Mouse (Mus musculus) liver, postnatal 0 days (tissue): ENCODE measurements around the gene Cbx7. TPM values are rescaled to one million over a fixed set of nuclear protein-coding genes. Genes with fewer than 3 reads are reported as not detected.
"Not testable (repeated sequence)": the region's sequence is repeated elsewhere in the genome, so short reads cannot be mapped to it uniquely, and the experiment has no call there.

Source experiments
- ATAC-seq: fragments of 200-750 bp; cut with Nextera tagmentation; 2 replicates; pipeline ENCODE4 v1.8.0; 2017; ENCODE audit warnings: mild to moderate bottlenecking, moderate library complexity
- DNase-seq: peaks from one replicate; pipeline ENCODE4 v3.0.0-alpha.2; 2016
- H3K27ac ChIP-seq: fragments of 300-500 bp; sonication (generic); 2 replicates; pipeline ENCODE4 v1.5.1; 2014; ENCODE audit warnings: antibody characterized with exemption, moderate library complexity, mild to moderate bottlenecking, low read depth
- H3K27me3 ChIP-seq: fragments of 300-500 bp; sonication (generic); 2 replicates; pipeline ENCODE4 v1.6.1; 2014; ENCODE audit warnings: low read length, control low read depth, mixed read lengths; ENCODE audit not compliant: insufficient read depth
- H3K36me3 ChIP-seq: fragments of 300-500 bp; sonication (generic); replicated peaks from 2 replicates; pipeline ENCODE4 v1.6.1; 2014; ENCODE audit warnings: mild to moderate bottlenecking, control low read depth, low read length, moderate library complexity, mixed read lengths; ENCODE audit not compliant: insufficient read depth
- H3K4me1 ChIP-seq: fragments of 300-500 bp; sonication (generic); 2 replicates; pipeline ENCODE4 v1.6.1; 2014; ENCODE audit warnings: antibody characterized with exemption, mild to moderate bottlenecking, control low read depth; ENCODE audit not compliant: insufficient read depth
- H3K4me2 ChIP-seq: fragments of 300-500 bp; sonication (generic); 2 replicates; pipeline ENCODE4 v1.6.1; 2014; ENCODE audit warnings: low read depth, mild to moderate bottlenecking, low read length, moderate library complexity, mixed read lengths
- H3K4me3 ChIP-seq: fragments of 300-500 bp; sonication (generic); 2 replicates; pipeline ENCODE4 v1.5.1; 2014; ENCODE audit warnings: low read depth, low read length
- H3K9ac ChIP-seq: fragments of 300-500 bp; sonication (generic); replicated peaks from 2 replicates; pipeline ENCODE4 v1.6.1; 2014; ENCODE audit warnings: mild to moderate bottlenecking, moderate library complexity
- H3K9me3 ChIP-seq: fragments of 300-500 bp; sonication (generic); 2 replicates; pipeline ENCODE4 v1.6.1; 2016; ENCODE audit warnings: mild to moderate bottlenecking, control low read depth, low read length, mixed read lengths
- CTCF ChIP-seq: sonication (generic); IDR thresholded peaks from 2 replicates; pipeline ENCODE4 v1.5.1; 2016; ENCODE audit warnings: antibody characterized with exemption, low read depth
- EP300 ChIP-seq: IDR thresholded peaks from 2 replicates; pipeline ENCODE4 v1.6.1; 2016; ENCODE audit warnings: antibody characterized with exemption, low read depth, mild to moderate bottlenecking
- WGBS: fragments of 180-500 bp; shearing (Covaris S2); extraction: QIAGEN DNeasy Blood & Tissue Kit; methylation state at CpG from one replicate; pipeline ENCODE4 v1.1.7; 2014; ENCODE audit not compliant: insufficient replicate concordance; 5-methylcytosine and 5-hydroxymethylcytosine counted together
- polyA plus RNA-seq: library from polyadenylated mRNA; unstranded; fragments of >200 nt; fragmentation: Nextera tagmentation; extraction: Ambion mirVana; gene quantifications from 2 replicates; pipeline ENCODE4 v1.2.1, GENCODE M21; 2015

Gene Cbx7
- polyA plus RNA-seq, 1 experiment from 2014 or later: 1.2 TPM

GRCm38 (mm10) chr15:79911339-79911738, 59.6 kb downstream of the Cbx7 start:
- ATAC-seq: no peak
- Histone ChIP-seq H3K9ac (no peak overlapping the region), H3K9me3 (no peaks in the 10 kb centered on the region), H3K4me3 (no peak overlapping the region), H3K27ac (no peak overlapping the region), H3K4me2 (no peak overlapping the region), H3K4me1 (no peaks in the 10 kb centered on the region), H3K36me3 (peaks cover 12% of the 10 kb centered on the region), H3K27me3 (no peaks in the 10 kb centered on the region)
- TF ChIP-seq CTCF: no peak
- TF ChIP-seq EP300: no peak
- no peak for DNase-seq
- 90% methylated on average over 8 of the region's 8 CpGs for WGBS

- peak; percentile 44 for TF ChIP-seq CTCF
- not testable (repeated sequence) for DNase-seq, H3K4me2 ChIP-seq, H3K4me1 ChIP-seq, H3K9ac ChIP-seq, ATAC-seq, H3K4me3 ChIP-seq, H3K9me3 ChIP-seq, H3K27me3 ChIP-seq, H3K27ac ChIP-seq
- WGBS: 61% methylated on average over 1 of the region's 1 CpGs
- H3K36me3 ChIP-seq: peaks cover 18% of the 10 kb centered on the region
These were observed 60.1 kb downstream of the Cbx7 start for GRCm38 (mm10) chr15:79910812-79911211.

GRCm38 (mm10) chr15:79909006-79909405, 61.9 kb downstream of the Cbx7 start:
- not testable (repeated sequence) for H3K27me3 ChIP-seq, ATAC-seq, H3K9ac ChIP-seq, H3K27ac ChIP-seq, H3K4me1 ChIP-seq, H3K9me3 ChIP-seq, DNase-seq, H3K4me3 ChIP-seq, H3K4me2 ChIP-seq
- 83% methylated on average over 3 of the region's 3 CpGs for WGBS
- peaks cover 28% of the 10 kb centered on the region for H3K36me3 ChIP-seq

GRCm38 (mm10) chr15:79906855-79907254, 64.1 kb downstream of the Cbx7 start:
- H3K27me3 ChIP-seq: no peaks in the 10 kb centered on the region
- 75% methylated on average over 14 of the region's 14 CpGs for WGBS
- H3K36me3 ChIP-seq: peaks cover 43% of the 10 kb centered on the region
- H3K9me3 ChIP-seq: no peaks in the 10 kb centered on the region
- TF ChIP-seq CTCF (no peak), EP300 (no peak)
- ATAC-seq (no peak), DNase-seq (no peak)
- no peak overlapping the region for H3K4me2 ChIP-seq
- no peak overlapping the region for H3K4me3 ChIP-seq
- no peak overlapping the region for H3K9ac ChIP-seq
- no peak overlapping the region for H3K27ac ChIP-seq
- H3K4me1 ChIP-seq: no peaks in the 10 kb centered on the region

- H3K36me3 ChIP-seq: peaks cover 53% of the 10 kb centered on the region
- WGBS: 83% methylated on average over 12 of the region's 12 CpGs
These were observed 65.7 kb downstream of the Cbx7 start for GRCm38 (mm10) chr15:79905211-79905610.

GRCm38 (mm10) chr15:79904678-79905077, 66.2 kb downstream of the Cbx7 start:
- not testable (repeated sequence) for H3K9me3 ChIP-seq, H3K27me3 ChIP-seq, H3K9ac ChIP-seq, H3K4me1 ChIP-seq, H3K4me2 ChIP-seq, DNase-seq, H3K4me3 ChIP-seq, ATAC-seq, H3K27ac ChIP-seq
- peaks cover 58% of the 10 kb centered on the region for H3K36me3 ChIP-seq
- 83% methylated on average over 11 of the region's 11 CpGs for WGBS

More at GRCm38 (mm10) chr15:79905211-79905610, 65.7 kb downstream of the Cbx7 start:
- Histone ChIP-seq H3K27me3 (no peaks in the 10 kb centered on the region), H3K4me2 (no peak overlapping the region), H3K9me3 (no peaks in the 10 kb centered on the region), H3K4me3 (no peak overlapping the region), H3K9ac (no peak overlapping the region), H3K4me1 (no peaks in the 10 kb centered on the region), H3K27ac (no peak overlapping the region)
- DNase-seq: no peak
- TF ChIP-seq EP300 (no peak), CTCF (no peak)
- no peak for ATAC-seq

- Histone ChIP-seq H3K9me3 (no peaks in the 10 kb centered on the region), H3K4me3 (no peak overlapping the region), H3K27me3 (no peaks in the 10 kb centered on the region), H3K36me3 (peaks cover 62% of the 10 kb centered on the region), H3K4me1 (no peaks in the 10 kb centered on the region), H3K4me2 (no peak overlapping the region), H3K27ac (no peak overlapping the region), H3K9ac (no peak overlapping the region)
- DNase-seq (no peak), ATAC-seq (no peak)
- TF ChIP-seq CTCF (no peak), EP300 (no peak)
These were observed 67.0 kb downstream of the Cbx7 start for GRCm38 (mm10) chr15:79903963-79904362.

GRCm38 (mm10) chr15:79903081-79903480, 67.8 kb downstream of the Cbx7 start:
- 96% methylated on average over 8 of the region's 8 CpGs for WGBS
- H3K27me3 ChIP-seq, H3K9me3 ChIP-seq, DNase-seq, H3K27ac ChIP-seq, H3K4me1 ChIP-seq, H3K4me3 ChIP-seq, H3K4me2 ChIP-seq, H3K9ac ChIP-seq, ATAC-seq: not testable (repeated sequence)
- H3K36me3 ChIP-seq: peaks cover 71% of the 10 kb centered on the region
